Mouse (Mus musculus) megakaryocyte, embryonic 14.5 days (primary cell): ENCODE results near the gene Nars2.

ENCODE experiments used
- FLI1 ChIP-seq: IDR thresholded peaks from 2 replicates; pipeline ENCODE4 v1.6.1; 2012; ENCODE audit warnings: low read length, inconsistent platforms, mixed read lengths
- GATA1 ChIP-seq: IDR thresholded peaks from 3 replicates; pipeline ENCODE4 v1.6.1; 2012; ENCODE audit warnings: mixed read lengths, low read length, inconsistent platforms, borderline replicate concordance

DNA sequence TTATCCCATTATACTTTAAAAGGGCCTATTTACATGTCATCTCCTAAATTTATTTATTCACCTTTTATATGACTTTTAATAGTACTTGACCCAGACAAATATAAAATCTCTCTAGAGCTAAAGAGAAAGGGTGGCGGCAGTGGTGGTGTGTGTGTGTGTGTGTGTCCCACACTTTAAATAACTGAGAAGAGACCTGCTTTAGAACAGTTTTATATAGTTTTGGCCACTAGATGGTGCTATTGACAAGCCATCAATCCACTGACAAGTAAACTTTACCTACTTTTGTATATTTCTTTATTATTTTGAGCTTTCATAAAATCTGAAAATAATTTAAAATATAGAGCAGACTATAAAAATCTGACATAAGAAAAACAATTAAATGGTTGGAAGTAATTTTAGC lies 19.1 kb downstream of the Nars2 start:
- TF ChIP-seq GATA1 = no peak
- TF ChIP-seq FLI1 = no peak
